Mouse (Mus musculus): ENCODE results near the gene Eaf2.

- TF ChIP-seq USF1 (IDR thresholded peaks at IDR 0.05; ENCODE audit: low read depth, low read length) (no peak), ZC3H11A (IDR thresholded peaks at IDR 0.05; ENCODE audit: low read depth, low read length) (no peak), CTCF (IDR thresholded peaks at IDR 0.05 in 2 of 3, conservative IDR thresholded peaks at IDR 0.05 in 1 of 3; ENCODE audit: control insufficient read depth in 1 of 3, insufficient read depth in 1 of 3, low read depth in 2 of 3, low read length in 3 of 3, poor library complexity in 1 of 3, severe bottlenecking in 1 of 3) (no peak), EP300 (IDR thresholded peaks at IDR 0.05; ENCODE audit: low read depth in 1 of 2, low read length in 2 of 2) (no peak), MYC (IDR thresholded peaks at IDR 0.05; ENCODE audit: low read depth, low read length) (no peak), CHD1 (IDR thresholded peaks at IDR 0.05; ENCODE audit: low read depth, low read length) (no peak), UBTF (IDR thresholded peaks at IDR 0.05; ENCODE audit: borderline replicate concordance, insufficient read depth, low read depth, low read length) (no peak), GATA1 (IDR thresholded peaks at IDR 0.05; ENCODE audit: low read depth, low read length) (no peak), MAFK (IDR thresholded peaks at IDR 0.05; ENCODE audit: borderline replicate concordance, low read depth, low read length) (no peak)
These were observed 46.0 kb downstream of the Eaf2 start for GRCm38 (mm10) chr16:36828820-36829219.
